Mouse (Mus musculus) c-Kit-positive CD71-positive TER-119-positive erythroid progenitor cells, embryonic 14.5 days (primary cell): Measurements from ENCODE around the gene Samd10.

Experiments used
- DNase-seq: peaks from one replicate; pipeline ENCODE4 v3.0.0-alpha.2; 2013; ENCODE audit warnings: low spot score

Samd10 gene

GRCm38 (mm10) chr2:181592231-181593041 lies 6.6 kb downstream of the Samd10 start, which contains the start of gene Zfp512b:
TSS of gene Zfp512b (minus strand) at chr2:181592803.
- no peak for DNase-seq

DNA sequence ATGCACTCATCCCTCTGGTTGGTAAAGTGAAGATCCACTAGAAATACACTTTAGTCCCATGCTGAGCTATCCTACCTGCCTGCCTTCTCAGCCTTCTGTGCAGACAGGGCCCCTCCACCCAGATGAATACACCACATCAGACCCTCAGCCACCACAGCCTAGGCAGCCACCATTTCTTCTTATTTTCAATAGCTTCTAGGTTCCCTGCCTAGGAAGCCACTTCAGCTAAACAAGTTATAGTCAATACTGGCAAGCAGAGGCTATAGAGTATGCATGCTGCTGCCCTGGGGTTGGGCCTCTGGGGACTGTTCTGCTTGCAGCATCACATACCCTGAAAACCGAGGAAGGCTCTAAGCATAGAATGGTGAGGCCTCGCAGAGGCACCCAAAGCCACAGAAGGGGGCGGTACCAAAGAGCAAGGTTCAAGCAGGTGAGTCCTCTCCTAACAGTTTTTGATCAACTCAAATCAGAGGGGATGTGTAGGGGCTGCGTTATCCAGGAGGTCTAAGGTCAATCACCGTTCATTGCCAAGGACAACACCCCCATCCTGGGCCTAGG lies 7.4 kb downstream of the Samd10 start, which contains the start of gene Prpf6:
TSS of gene Prpf6 (plus strand) at position 341 of the 558 bp plus-strand sequence.
- DNase-seq = no peak

- DNase-seq = no peak
These were observed 8.5 kb downstream of the Samd10 start for GRCm38 (mm10) chr2:181590471-181590870.

DNA sequence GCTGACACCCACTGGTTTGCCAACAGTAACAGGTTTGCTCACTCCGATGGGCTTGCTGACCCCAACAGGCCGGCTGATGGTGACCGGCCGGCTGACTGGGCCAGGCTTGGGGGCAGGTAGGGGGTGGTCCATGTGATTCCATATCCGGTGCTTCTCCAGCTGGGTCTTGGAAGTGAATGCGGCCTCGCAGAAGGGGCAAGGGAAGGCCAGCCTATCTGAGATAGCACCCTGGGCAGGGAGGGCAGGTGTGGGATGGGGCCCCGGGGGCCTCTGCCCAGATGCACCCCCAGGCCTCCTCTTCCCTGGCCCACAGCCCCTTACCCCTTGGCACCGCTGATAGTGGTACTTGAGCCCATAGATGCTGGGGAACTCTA lies 9.3 kb downstream of the Samd10 start:
- no peak for DNase-seq

DNA sequence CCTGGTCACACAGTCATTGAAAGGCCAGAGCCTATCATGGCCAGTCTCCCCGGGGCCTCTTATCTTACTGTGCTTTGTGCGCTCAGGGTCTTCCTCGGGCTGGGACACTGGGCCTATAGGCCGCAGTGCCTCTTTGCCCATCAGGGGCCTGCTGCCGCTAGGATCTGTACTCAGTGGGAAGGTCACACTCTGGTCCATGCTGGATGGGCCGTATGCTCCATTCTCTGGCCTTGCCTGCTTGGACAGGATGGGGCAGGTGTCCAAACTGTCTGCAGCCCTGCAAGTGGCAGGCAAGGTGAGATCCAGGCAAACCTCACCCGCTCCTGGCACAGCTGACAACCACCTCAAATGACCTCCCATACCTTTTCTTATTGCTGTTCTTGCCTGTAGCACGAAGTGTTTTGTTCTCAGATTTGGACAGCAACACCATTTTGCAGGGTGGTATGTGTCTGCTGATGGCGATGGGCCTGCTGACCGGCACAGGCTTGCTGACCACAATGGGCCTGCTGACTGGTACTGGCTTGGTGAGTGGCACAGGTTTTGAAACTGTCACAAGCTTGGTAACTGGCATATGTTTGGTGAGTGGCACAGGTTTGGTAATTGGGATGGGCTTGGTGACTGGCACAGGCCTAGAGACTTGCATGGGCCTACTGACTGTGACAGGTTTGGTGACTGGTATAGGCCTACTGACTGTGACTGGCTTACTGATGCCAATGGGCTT lies 9.8 kb downstream of the Samd10 start:
- DNase-seq = no peak

DNA sequence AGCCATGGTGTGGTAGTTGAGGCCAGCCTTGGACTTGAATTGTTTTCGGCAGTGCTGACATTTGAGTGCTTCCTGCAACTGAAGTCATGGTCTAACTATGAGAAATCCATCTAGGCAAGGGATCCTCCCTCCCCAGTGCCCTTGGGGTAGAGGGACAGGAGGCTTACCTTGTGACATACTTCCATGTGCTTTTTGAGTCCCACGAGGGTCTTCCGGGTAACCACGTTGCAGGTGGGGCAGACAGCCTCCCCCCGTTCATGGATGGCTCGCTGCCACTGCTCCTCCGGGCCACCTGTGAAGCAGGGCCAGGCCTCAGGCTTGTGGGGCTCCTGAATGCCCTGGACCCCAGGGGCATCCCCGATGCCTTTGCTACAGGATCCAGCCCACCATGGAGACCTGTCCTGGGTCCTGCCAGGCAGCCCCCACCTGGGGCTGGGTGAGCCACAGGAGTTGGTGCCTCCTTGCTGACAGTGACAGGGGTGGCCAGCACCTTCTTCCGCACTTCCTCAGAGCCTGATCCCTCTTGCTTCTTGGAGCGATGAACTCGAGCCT lies 10.7 kb downstream of the Samd10 start:
- DNase-seq = no peak

DNA sequence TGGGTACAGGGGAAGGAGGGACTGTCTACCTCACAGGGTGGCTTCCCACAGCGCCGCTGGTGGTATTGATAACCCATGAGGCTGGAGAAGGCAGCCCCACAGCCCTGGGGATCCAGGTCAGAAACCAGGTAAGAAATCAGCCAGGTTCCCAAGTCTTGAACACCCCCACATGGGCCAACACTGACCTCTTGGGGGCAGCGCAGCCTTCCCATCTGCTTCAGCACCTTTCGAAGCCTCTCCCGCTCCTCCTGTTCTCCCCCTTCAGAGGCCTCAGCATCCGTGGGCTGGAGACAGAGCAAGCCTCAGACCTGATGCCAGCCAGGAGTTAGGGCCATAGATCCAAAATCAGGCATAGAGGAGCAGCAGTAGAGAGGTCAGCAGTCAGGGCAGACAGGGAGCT lies 11.2 kb downstream of the Samd10 start:
- no peak for DNase-seq

DNA sequence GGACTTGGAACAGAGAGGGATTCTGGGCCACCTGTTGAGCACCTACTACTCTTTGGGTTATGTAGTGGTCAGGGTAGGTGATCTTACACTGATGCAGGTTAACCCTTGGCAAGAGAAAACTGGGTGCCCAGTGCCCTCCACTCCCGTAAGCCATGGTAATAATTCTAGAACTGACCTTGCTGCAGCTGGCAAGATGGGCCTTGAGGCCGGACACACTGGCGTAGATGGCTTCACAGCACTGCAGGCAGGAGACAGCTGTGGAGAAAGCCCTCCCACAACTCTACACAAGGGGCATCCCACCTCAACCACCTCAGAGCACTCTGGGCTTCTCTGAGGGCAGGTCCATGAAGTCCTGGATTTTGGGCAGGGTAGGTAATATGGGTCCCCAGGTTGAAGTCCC lies 12.9 kb downstream of the Samd10 start:
- DNase-seq = no peak

DNA sequence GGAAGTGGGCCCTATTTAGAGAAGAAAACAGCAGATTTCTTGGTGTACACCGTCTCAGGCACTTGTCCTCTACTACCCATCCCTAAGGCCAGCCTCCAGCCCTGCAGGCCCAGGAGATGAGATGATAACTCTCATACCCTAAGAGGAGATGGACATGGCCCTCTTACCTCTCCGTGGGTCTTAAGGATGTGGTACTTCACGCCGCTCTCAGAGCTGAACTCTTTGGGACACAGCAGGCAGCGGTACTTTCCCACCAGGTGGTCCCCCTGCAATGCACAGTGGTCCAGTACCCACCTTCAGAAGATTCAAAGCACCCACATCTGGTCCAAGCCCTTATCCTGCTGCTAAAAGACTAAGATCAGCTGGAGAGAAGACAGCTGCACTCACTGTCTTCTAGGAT lies 13.5 kb downstream of the Samd10 start:
- DNase-seq = no peak

DNA sequence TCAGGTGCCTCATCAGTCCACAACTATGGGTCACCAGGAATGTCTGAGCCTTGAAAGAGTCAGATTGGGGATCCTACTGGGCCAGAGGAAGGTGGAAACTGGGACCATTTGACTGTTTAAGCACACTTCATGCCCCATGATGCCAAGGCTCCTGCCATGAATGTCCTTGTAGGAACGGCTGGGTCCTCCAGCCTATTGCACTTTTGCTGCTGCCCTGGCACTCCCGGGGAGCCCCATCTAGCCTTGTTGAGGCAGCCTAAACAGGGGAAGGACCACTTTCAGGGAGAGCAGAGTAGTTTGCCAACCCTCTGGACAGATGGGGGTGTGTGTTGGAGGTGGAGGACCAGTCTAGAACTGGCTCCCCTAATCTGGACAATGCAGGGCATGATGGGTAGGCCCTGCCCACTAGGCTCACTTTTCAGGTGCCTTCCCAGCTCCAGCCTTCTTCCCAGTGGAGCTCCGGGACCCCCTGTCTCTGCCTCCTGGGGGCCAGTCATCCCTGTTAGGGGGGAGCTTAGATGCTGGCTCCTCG lies 14.5 kb downstream of the Samd10 start, which contains the start of gene Uckl1:
TSS of gene Uckl1 (minus strand) at position 482 of the 532 bp plus-strand sequence.
- DNase-seq = no peak

- DNase-seq = no peak
These were observed 15.4 kb downstream of the Samd10 start for GRCm38 (mm10) chr2:181583460-181584257.

DNA sequence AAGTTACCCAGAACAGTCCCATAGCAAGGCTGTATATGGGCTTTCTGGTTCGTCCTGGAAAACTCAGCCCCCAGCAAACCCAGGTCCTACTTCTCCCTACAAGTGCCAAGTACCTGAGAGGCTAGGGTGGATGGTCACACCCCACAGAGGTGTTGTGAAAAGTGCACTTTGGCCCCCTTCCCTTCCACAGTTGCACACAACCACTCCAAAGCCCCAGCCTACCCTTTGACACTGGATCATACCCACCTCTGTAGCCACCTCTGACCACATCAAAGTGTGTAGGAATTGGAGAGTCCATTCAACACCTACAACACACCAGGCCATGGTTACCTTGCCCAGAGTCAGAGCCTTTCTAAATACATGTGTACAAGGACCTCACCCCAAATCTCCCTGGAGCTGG lies 16.1 kb downstream of the Samd10 start:
- no peak for DNase-seq

GRCm38 (mm10) chr2:181582358-181582757 lies 16.7 kb downstream of the Samd10 start:
- no peak for DNase-seq

- DNase-seq = peak; percentile 77
These were observed 17.5 kb downstream of the Samd10 start for GRCm38 (mm10) chr2:181581402-181582120.

- peak; percentile 89 for DNase-seq
These were observed 18.0 kb downstream of the Samd10 start for GRCm38 (mm10) chr2:181581016-181581401.

GRCm38 (mm10) chr2:181580131-181580772 lies 18.8 kb downstream of the Samd10 start:
- DNase-seq = no peak

GRCm38 (mm10) chr2:181579681-181580080 lies 19.3 kb downstream of the Samd10 start:
- no peak for DNase-seq

- DNase-seq = no peak
These were observed 20.0 kb downstream of the Samd10 start for GRCm38 (mm10) chr2:181578790-181579618.

GRCm38 (mm10) chr2:181577981-181578581 lies 20.9 kb downstream of the Samd10 start:
- no peak for DNase-seq
